Mouse (Mus musculus) heart, postnatal 4 days (tissue): ENCODE data around the gene Grm1. TPM values are rescaled to one million over a fixed set of nuclear protein-coding genes. Genes with fewer than 3 reads are reported as not detected.

ENCODE experiments used
- DNase-seq: peaks from one replicate; pipeline ENCODE4 v3.0.0; 2021
- total RNA-seq, 2 experiments: library from RNA; stranded (reverse); gene quantifications; 2 replicates each; pipeline ENCODE4 v1.2.3; 2021

Gene Grm1
- total RNA-seq, 2 experiments from 2014 or later: 0.45 to 0.98 TPM

DNA sequence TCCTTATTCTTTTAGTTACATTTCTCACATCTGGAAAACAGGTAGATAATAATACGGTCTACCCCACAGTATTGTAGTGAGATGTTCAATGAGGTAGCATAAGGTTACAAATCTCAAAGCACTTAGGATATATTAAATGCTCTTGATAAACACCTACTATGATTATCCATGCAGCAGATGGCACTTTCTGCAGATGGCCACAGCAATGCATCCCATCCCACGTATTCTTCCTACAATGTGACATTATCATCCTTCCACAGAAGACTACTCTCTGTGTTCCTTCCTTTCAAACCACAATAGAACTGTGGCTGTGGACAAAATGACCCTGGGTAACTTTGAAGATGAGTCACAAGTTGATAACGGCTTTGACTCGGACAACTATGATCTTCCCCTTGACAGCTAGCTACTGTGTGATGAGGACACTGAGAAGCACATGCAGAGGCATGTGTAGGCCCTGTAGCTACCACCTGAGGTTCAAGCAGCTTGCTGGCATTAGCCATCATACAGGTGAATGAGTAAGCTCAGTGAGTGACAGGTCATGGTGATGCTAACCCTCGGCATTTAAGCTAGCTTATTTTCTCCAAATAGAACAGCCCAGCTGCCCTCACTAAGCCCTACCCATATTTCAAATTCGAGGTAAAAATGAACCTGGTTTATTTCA is 117.5 kb downstream of the Grm1 start:
- DNase-seq: no peak

- no peak for DNase-seq
These were observed 131.6 kb downstream of the Grm1 start for GRCm38 (mm10) chr10:10950557-10950956.

GRCm38 (mm10) chr10:10949172-10949571 is 133.0 kb downstream of the Grm1 start:
- DNase-seq: no peak

- no peak for DNase-seq
These were observed 134.6 kb downstream of the Grm1 start for GRCm38 (mm10) chr10:10947531-10947930.

DNA sequence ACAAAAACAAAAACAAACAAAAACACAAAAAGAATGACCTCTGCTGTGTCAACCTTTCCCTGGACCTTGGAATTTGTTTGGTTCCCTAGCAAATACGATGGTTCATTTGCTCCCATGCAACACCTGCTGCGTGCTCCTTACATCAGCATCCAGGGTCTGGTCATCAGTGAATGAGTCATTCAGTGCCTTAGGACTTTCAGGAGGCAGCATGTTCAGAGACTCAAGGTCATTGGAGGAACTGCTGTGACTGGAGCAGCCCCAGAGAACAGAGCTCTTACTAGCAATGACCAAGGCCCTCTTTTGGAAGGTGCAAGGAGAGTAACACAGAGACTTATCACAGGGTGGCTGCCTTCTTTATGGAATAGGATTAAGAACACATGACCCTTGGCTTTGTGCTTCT is 138.2 kb downstream of the Grm1 start:
- DNase-seq: no peak

DNA sequence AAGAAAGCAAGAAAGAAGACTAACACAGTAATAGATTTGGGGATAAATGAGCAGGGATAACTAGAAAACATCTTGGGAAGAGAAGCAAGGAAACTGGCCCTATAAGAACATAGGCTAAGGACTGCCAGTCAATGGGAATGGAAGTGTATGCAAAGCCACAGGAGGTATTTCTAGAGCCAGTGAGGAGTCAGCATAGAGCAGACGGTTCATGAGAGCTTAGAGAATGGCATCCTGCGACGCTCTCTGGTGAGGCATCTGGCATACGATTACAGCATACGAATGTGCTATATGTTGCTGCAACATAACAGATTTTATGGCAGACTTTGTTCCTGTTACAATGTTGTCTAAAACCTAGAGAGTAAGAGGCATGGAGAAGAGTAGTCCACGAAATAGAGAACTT is 139.9 kb downstream of the Grm1 start:
- DNase-seq: no peak

- no peak for DNase-seq
These were observed 146.3 kb downstream of the Grm1 start for GRCm38 (mm10) chr10:10935806-10936205.

- DNase-seq: no peak
These were observed 152.5 kb downstream of the Grm1 start for GRCm38 (mm10) chr10:10929672-10930071.

- no peak for DNase-seq
These were observed 153.3 kb downstream of the Grm1 start for GRCm38 (mm10) chr10:10928798-10929366.

DNA sequence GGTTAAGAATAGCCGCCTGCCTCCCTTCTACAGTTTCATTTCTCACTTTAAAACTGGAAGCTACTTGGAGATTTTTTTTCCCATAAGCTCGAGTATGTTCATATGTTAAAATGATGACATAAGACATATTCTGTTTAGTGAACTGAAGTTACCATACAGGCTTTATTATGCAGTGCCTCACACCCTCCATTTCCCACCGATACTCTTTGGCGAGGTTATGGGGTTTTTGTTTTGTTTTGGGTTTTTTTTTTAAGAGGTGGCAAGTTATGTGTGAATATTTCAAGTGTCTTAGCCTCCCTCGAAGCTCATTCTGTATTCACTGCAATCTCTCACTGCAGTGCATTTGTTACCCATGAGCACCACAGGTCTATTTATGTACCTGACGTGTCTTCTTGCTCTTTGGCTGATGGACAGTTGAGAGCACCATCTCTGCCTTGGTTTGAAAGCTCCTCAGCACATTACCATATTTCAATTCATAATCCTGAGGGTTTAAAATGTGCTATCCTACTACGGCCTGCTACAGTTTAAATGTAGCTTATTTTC is 164.2 kb downstream of the Grm1 start:
- DNase-seq: no peak

- no peak for DNase-seq
These were observed 168.5 kb downstream of the Grm1 start for GRCm38 (mm10) chr10:10913621-10914020.

- no peak for DNase-seq
These were observed 191.9 kb downstream of the Grm1 start for GRCm38 (mm10) chr10:10890221-10890620.

GRCm38 (mm10) chr10:10888521-10888920 is 193.6 kb downstream of the Grm1 start:
- DNase-seq: no peak

GRCm38 (mm10) chr10:10884992-10885391 is 197.2 kb downstream of the Grm1 start:
- DNase-seq: no peak

GRCm38 (mm10) chr10:10872142-10872541 is 210.0 kb downstream of the Grm1 start:
- no peak for DNase-seq

GRCm38 (mm10) chr10:10870271-10870670 is 211.9 kb downstream of the Grm1 start:
- no peak for DNase-seq

GRCm38 (mm10) chr10:10866278-10866677 is 215.9 kb downstream of the Grm1 start:
- DNase-seq: no peak

DNA sequence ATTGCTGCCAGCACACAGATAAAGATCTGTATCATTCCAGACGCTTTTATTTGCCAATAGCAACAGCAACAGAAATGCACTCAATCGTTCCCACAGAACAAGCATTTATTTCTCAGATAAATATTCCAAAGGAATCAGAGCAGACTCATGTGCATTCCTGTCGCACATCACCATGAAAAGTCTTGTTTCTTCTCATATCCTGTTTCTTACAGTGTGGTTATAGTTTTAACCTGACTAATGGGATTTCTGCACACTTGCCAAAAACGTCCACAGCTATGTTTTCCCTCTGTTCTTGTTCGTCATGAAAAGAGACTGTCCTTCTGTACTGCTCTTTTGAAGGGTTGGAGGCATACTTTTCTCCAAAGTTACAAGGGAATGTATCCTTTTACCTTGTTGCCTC is 217.4 kb downstream of the Grm1 start:
- no peak for DNase-seq

DNA sequence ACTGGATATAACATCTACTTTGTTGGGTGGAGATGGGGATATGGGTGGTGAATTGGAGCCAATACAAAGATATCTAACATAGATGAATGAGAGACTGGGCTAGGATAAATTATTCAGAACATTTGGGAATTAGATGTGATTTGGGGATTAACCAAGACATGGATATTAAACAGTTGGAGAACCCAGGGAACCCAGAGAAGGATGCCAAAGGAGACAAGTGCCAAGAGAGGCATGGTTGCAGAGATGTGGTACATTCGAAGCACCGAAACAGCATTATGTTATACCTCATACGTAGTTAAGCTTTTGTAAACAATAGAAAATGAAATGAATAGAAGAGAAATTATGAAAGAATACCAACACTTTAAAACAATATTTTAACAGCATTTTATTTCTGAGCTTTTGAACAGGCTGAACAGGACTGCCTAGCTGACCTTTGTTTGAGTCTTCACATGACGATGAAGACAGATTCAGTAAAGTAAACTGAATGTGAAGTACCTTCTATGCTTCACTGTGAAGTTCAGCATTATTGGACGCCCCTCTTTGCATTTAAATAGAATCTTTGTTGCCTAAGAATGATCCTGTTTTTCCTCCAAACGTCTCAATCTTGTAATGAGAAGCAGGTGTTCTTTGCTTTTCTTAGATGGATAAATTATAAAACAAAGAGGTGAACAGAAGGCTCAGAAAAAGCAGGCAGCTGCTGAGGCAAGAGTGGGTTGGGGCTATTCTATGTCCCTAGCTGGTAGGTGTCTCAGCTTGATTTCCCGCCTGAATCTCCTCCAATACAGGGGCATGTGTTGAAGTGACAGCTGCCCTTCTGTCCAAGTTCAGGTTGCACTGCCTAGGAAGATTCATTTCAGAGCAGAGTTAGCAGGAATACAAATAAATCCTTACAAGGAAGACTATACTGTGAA is 234.5 kb downstream of the Grm1 start:
- DNase-seq: no peak

- DNase-seq: no peak
These were observed 237.0 kb downstream of the Grm1 start for GRCm38 (mm10) chr10:10845059-10845685.

DNA sequence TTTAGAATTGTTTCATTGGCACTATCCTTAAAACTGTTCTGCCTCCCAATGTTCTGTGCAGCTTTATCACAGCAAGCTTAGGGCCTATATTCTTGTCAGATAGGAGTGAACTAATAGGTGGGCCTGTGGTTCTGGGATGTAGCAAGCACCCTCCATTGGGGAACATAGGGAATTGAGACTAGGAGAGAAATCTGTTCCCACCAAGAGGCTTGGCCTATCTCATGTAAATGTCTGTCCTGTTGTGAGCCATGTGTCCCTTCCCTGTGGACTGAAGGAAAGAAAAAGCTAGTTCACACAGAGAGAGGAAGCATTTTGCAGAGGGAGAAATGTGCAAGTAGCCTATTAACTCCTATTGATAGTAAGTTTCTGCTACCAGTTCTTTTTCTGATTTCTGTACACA is 246.8 kb downstream of the Grm1 start:
- no peak for DNase-seq

DNA sequence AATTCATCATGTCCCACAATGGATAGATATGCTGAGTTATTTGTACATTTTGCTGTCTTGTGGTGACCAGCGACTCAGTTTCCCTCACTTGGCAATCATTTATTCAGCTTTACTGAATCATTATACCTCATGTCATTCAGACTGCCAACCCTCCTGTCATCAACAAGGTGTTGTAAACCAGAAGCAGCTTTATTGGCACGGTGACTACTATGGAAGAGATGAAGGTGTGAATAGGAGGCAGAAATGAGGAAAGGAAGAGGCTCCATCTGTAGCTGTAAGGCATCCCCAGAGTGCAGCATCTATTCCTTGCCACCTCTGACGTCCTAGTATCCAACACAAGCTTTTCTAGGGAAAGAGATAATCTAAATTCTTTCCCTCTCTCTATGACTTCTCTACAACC is 247.3 kb downstream of the Grm1 start:
- DNase-seq: no peak

DNA sequence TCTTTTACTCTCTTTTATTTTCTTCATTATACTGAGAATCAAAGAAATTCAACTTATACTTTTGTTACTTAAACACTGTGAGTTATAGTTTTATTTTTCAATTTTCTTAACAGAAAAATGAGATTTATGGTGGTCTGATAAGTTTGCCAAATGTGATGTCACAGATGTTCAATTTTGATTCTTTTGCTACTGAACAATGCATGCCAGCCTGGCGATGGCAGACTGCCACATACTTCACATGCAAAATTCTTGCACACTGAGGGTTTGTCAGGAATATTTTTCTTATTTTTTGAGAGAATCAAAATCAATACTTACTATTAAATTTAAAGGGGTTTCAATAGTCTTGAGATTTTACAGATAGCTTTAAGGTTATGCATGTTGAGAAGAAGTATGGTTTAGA is 251.0 kb downstream of the Grm1 start:
- no peak for DNase-seq
